Mouse (Mus musculus): ENCODE data around the gene Midn. TPM values are rescaled to one million over a fixed set of nuclear protein-coding genes. Genes with fewer than 3 reads are reported as not detected.

The Midn gene
- polyA plus RNA-seq, 1 experiment from 2014 or later = 3.0 TPM

DNA sequence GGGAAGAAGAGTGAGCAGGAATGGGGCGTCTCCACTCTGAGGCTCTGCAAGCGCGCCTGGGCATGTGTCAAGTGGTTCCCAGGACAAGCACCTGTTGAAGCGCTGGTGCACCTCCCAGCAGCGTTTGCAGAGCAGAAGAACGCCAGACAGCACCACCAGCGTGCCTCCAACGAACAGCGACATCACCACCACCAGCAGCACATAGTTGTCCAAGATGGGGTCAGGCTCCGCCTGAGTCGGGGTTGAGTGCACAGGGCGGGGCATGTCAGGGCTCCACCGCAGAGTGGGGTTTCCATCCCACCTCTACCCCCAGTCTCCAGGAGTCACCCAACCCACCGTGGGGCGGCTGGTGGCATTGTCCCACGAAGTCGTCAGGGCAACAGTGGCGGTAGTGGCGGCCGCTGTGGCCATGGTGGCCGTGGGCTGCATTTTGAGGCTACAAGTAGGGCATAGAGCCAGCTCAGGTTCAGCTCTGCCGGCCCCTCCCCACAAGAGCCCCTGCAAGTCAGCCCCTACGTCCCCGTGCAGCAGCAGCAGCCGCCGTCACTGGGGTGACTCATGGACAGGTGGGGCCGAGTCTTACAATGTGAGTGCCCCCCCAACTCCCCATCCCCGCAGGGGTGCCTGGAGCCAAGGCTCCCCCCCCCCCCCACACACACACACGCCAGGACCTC is 11.0 kb upstream of the Midn start:
- no peak for DNase-seq
- no peak overlapping the region for H3K27ac ChIP-seq (ENCODE audit: low read depth)
- no peak for ATAC-seq
- no peak overlapping the region for H3K9ac ChIP-seq (replicated peaks)
- H3K27me3 ChIP-seq (ENCODE audit: insufficient read depth, low read length) = peaks cover 37% of the 10 kb centered on the region
- peaks cover 46% of the 10 kb centered on the region for H3K4me1 ChIP-seq (ENCODE audit: insufficient read depth)
- WGBS (ENCODE audit: insufficient replicate concordance) = 9% methylated on average over 28 of the region's 29 CpGs
- TF ChIP-seq EP300 (IDR thresholded peaks at IDR 0.05; ENCODE audit: low read depth) (no peak), CTCF (IDR thresholded peaks at IDR 0.05; ENCODE audit: low read depth) (no peak)
- H3K4me3 ChIP-seq (ENCODE audit: low read depth, low read length) = peak overlapping the region; percentile 15
- no peaks in the 10 kb centered on the region for H3K9me3 ChIP-seq (ENCODE audit: low read length)
- H3K4me2 ChIP-seq (ENCODE audit: low read depth, low read length) = peak overlapping the region; percentile 96
- no peaks in the 10 kb centered on the region for H3K36me3 ChIP-seq (replicated peaks; ENCODE audit: insufficient read depth, low read length)

DNA sequence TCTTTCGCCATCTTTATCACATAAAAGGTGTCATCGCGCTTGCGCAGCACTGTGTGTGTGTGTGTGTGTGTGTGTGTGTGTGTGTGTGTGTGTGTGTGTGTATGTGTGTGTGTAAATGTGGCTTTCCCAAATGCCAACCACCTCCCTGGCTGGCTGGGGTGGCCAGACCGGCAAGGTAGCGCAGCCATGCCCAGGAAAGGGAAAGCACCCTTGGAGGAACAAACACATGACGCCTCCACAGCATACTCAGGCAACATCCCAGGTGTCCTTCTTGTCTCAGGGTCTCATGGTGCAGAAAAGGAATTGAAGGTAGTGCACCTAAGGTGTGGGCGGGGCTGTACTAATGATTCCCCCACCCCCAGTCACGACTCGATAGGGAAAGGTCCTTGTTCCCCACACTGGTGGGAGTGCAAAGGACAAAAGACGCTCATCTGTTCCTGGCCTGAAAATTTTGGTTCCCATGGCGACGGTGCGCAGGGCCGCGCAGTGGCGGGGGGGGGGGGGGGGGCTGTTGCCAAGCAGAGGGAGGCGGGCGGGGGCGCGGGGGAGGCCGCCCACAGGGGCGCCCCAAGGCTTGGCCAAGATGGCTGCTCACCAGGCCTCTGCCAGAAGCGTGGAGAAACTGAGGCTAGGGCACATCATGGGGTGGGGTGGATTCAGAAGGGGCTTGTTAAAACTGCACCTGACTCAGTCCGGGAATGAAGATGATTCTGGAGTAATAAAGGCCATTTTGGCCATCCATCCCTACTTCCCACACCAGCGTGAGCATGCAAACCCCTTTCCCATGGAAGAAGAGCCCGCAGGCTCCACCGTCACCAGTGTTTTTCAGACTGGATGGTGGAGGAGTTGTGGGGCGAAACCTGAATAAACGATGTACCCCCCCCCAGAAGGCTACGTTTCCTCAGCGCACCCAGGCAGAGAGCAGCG is 10.2 kb upstream of the Midn start:
- peak overlapping the region; percentile 96 for H3K4me2 ChIP-seq (ENCODE audit: low read depth, low read length)
- ATAC-seq (no peak), DNase-seq (no peak)
- no peaks in the 10 kb centered on the region for H3K36me3 ChIP-seq (replicated peaks; ENCODE audit: insufficient read depth, low read length)
- TF ChIP-seq CTCF (IDR thresholded peaks at IDR 0.05; ENCODE audit: low read depth) (no peak), EP300 (IDR thresholded peaks at IDR 0.05; ENCODE audit: low read depth) (no peak)
- H3K9me3 ChIP-seq (ENCODE audit: low read length) = no peaks in the 10 kb centered on the region
- peaks cover 50% of the 10 kb centered on the region for H3K4me1 ChIP-seq (ENCODE audit: insufficient read depth)
- WGBS (ENCODE audit: insufficient replicate concordance) = 8% methylated on average over 25 of the region's 33 CpGs
- H3K27ac ChIP-seq (ENCODE audit: low read depth) = no peak overlapping the region
- peak overlapping the region; percentile 56 for H3K4me3 ChIP-seq (ENCODE audit: low read depth, low read length)
- H3K27me3 ChIP-seq (ENCODE audit: insufficient read depth, low read length) = peaks cover 37% of the 10 kb centered on the region
- no peak overlapping the region for H3K9ac ChIP-seq (replicated peaks)

DNA sequence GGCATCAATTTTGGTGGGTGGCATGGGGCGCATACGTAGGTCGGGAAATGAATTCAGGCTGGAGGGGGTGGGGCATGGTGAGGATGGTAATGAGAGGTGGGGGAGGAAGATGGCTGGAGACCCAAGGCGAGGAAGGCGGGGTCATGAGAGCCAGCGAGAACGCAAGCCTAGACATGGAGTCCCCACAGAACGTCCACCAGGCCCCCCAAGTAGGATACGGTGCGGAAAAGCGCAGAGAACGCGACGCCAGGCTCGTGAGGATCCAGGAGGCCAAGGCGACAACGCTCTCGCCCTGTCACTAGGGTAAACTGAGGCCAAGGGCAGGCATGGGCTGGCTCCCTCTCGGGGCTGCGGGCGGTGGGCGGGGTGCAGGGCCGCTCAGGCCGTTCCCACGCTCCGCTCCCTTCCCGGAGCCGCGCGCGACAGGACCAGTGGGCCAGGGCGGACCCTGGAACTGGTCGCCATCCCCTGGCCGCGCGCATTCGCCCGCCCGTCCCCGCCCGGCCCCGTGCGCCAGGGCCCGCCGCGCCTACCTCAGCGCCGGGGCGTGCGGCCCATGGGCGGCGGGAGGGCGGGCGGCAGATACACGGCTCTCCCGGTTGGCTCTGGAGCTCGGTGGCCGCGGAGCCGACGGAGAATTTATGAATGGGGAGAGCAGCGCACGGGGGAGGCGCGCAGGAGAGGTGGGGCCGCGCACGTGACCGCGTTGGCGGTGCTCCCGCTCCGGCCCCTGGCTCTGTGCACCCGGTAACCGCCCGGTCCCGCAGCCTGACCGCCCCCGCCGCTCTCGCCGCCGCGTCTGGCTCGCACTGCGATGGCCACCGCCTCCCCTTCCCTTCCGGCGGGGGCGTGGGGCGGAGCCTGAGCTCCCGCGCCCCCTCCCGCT is 9.3 kb upstream of the Midn start, which contains the start of gene Atp5d:
TSS of gene Atp5d (plus strand) at position 80 of the 886 bp plus-strand sequence.
- Histone ChIP-seq H3K4me2 (ENCODE audit: low read depth, low read length) (peak within 1 kb of the TSS; percentile 96), H3K4me3 (ENCODE audit: low read depth, low read length) (peak within 1 kb of the TSS; percentile 56), H3K4me1 (ENCODE audit: insufficient read depth) (peaks cover 54% of the 10 kb centered on the region), H3K27ac (ENCODE audit: low read depth) (no peak within 1 kb of the TSS), H3K27me3 (ENCODE audit: insufficient read depth, low read length) (peaks cover 37% of the 10 kb centered on the region), H3K36me3 (replicated peaks; ENCODE audit: insufficient read depth, low read length) (peaks cover 4% of the 10 kb centered on the region), H3K9me3 (ENCODE audit: low read length) (no peaks in the 10 kb centered on the region), H3K9ac (replicated peaks) (peak within 1 kb of the TSS; percentile 59)
- DNase-seq (peak; percentile 67), ATAC-seq (0 out of 2 replicates have a peak, but pooled peaks have one; percentile 1)
- TF ChIP-seq EP300 (IDR thresholded peaks at IDR 0.05; ENCODE audit: low read depth) = no peak
- TF ChIP-seq CTCF (IDR thresholded peaks at IDR 0.05; ENCODE audit: low read depth) = no peak
- WGBS (ENCODE audit: insufficient replicate concordance) = 5% methylated on average over 47 of the region's 94 CpGs

DNA sequence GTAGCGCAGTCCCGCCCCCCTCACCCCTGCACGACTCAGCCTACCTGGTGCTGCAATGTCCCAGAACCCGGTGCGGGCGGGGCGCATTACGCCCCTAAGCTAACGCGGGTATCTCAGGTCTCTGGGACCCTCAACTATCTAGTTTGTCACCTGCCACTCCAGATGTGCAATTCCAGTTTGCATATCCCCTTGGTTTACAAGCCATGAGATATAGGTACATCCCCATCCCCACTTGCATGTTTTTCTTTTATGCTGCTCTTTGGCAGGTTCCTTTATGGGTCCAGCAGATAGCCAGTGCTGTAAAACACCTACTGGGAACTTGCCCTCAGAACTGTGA is 8.7 kb upstream of the Midn start:
- H3K4me1 ChIP-seq (ENCODE audit: insufficient read depth) = peaks cover 54% of the 10 kb centered on the region
- TF ChIP-seq CTCF (IDR thresholded peaks at IDR 0.05; ENCODE audit: low read depth) = no peak
- TF ChIP-seq EP300 (IDR thresholded peaks at IDR 0.05; ENCODE audit: low read depth) = no peak
- H3K36me3 ChIP-seq (replicated peaks; ENCODE audit: insufficient read depth, low read length) = peaks cover 10% of the 10 kb centered on the region
- 0% methylated on average over 10 of the region's 10 CpGs for WGBS (ENCODE audit: insufficient replicate concordance)
- peaks cover 37% of the 10 kb centered on the region for H3K27me3 ChIP-seq (ENCODE audit: insufficient read depth, low read length)
- H3K9me3 ChIP-seq (ENCODE audit: low read length) = no peaks in the 10 kb centered on the region
- ATAC-seq = no peak
- H3K4me3 ChIP-seq (ENCODE audit: low read depth, low read length) = peak overlapping the region; percentile 56
- H3K4me2 ChIP-seq (ENCODE audit: low read depth, low read length) = peak overlapping the region; percentile 96
- H3K9ac ChIP-seq (replicated peaks) = peak overlapping the region; percentile 59
- H3K27ac ChIP-seq (ENCODE audit: low read depth) = no peak overlapping the region
- no peak for DNase-seq

DNA sequence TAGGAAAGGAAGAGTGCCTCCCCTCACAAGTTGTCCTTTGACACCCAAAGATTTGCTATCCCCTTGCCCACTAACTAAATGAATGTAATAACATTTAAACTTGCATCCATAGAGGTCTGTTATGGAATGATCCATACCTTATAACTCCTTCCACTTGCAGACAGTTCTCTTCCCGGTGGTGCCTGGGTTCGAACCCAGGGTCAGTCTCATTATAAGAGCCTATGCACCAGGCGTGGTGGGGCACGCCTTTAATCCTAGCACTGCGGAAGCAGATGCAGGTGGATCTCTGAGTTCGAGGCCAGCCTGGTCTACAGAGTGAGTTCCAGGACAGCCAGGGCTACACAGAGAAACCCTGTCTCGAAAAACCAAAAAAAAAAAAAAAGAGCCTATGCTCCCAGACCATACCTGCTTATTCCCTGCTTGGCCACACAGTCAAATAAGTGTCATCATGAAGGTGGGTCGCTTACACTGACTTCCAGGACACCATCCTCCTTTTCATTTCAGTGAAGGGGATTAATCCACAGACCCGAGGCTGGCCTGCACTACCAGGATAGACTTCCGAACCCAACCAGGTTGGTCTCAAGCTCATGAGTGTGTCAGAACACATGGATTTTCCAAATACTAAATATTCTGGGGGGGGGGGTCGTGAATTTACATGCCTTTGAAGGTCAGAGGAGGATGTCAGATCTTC is 8.0 kb upstream of the Midn start:
- Histone ChIP-seq H3K4me2 (ENCODE audit: low read depth, low read length) (no peak overlapping the region), H3K27ac (ENCODE audit: low read depth) (no peak overlapping the region), H3K4me3 (ENCODE audit: low read depth, low read length) (no peak overlapping the region), H3K36me3 (replicated peaks; ENCODE audit: insufficient read depth, low read length) (peaks cover 16% of the 10 kb centered on the region), H3K9ac (replicated peaks) (no peak overlapping the region), H3K9me3 (ENCODE audit: low read length) (no peaks in the 10 kb centered on the region), H3K27me3 (ENCODE audit: insufficient read depth, low read length) (peaks cover 37% of the 10 kb centered on the region), H3K4me1 (ENCODE audit: insufficient read depth) (peaks cover 54% of the 10 kb centered on the region)
- WGBS (ENCODE audit: insufficient replicate concordance) = 74% methylated on average over 11 of the region's 11 CpGs
- DNase-seq = no peak
- no peak for TF ChIP-seq EP300 (IDR thresholded peaks at IDR 0.05; ENCODE audit: low read depth)
- TF ChIP-seq CTCF (IDR thresholded peaks at IDR 0.05; ENCODE audit: low read depth) = no peak
- ATAC-seq = no peak
